Mouse (Mus musculus) embryonic facial prominence, embryonic 15.5 days (tissue): Measurements from ENCODE around the gene Mpz. TPM values are rescaled to one million over a fixed set of nuclear protein-coding genes. Genes with fewer than 3 reads are reported as not detected.

ENCODE experiments used
- ATAC-seq: fragments of 200-750 bp; cut with Nextera tagmentation; 2 replicates; pipeline ENCODE4 v1.8.0; 2017; ENCODE audit warnings: low read depth, moderate TSS enrichment; ENCODE audit not compliant: insufficient number of reproducible peaks, low FRiP score, low TSS enrichment
- H3K27ac ChIP-seq: fragments of 300-500 bp; sonication (generic); replicated peaks from 2 replicates; pipeline ENCODE4 v1.5.1; 2015; ENCODE audit warnings: mild to moderate bottlenecking, inconsistent platforms
- H3K27me3 ChIP-seq: fragments of 300-500 bp; sonication (generic); 2 replicates; pipeline ENCODE4 v1.6.1; 2015; ENCODE audit warnings: inconsistent platforms
- H3K36me3 ChIP-seq: fragments of 300-500 bp; sonication (generic); 2 replicates; pipeline ENCODE4 v1.6.1; 2015; ENCODE audit warnings: mild to moderate bottlenecking, inconsistent platforms
- H3K4me1 ChIP-seq: fragments of 300-500 bp; sonication (generic); 2 replicates; pipeline ENCODE4 v1.6.1; 2015; ENCODE audit warnings: inconsistent platforms
- H3K4me2 ChIP-seq: fragments of 300-500 bp; sonication (generic); replicated peaks from 2 replicates; pipeline ENCODE4 v1.6.1; 2015; ENCODE audit warnings: mild to moderate bottlenecking, inconsistent platforms
- H3K4me3 ChIP-seq: fragments of 300-500 bp; sonication (generic); replicated peaks from 2 replicates; pipeline ENCODE4 v1.5.1; 2015; ENCODE audit warnings: mild to moderate bottlenecking, inconsistent platforms
- H3K9ac ChIP-seq: fragments of 300-500 bp; sonication (generic); 2 replicates; pipeline ENCODE4 v1.6.1; 2015; ENCODE audit warnings: inconsistent platforms
- H3K9me3 ChIP-seq: fragments of 300-500 bp; sonication (generic); replicated peaks from 2 replicates; pipeline ENCODE4 v1.6.1; 2016; ENCODE audit warnings: inconsistent platforms
- WGBS: fragments of 180-500 bp; shearing (Covaris S2); methylation state at CpG from one replicate; pipeline ENCODE4 v1.1.7; 2015; 5-methylcytosine and 5-hydroxymethylcytosine counted together
- polyA plus RNA-seq: library from polyadenylated mRNA; unstranded; fragments of >200 nt; fragmentation: Nextera tagmentation; extraction: Ambion mirVana; gene quantifications from 2 replicates; pipeline ENCODE4 v1.2.1, GENCODE M21; 2015

Mpz gene
- polyA plus RNA-seq, 1 experiment from 2014 or later: 8.5 TPM

DNA sequence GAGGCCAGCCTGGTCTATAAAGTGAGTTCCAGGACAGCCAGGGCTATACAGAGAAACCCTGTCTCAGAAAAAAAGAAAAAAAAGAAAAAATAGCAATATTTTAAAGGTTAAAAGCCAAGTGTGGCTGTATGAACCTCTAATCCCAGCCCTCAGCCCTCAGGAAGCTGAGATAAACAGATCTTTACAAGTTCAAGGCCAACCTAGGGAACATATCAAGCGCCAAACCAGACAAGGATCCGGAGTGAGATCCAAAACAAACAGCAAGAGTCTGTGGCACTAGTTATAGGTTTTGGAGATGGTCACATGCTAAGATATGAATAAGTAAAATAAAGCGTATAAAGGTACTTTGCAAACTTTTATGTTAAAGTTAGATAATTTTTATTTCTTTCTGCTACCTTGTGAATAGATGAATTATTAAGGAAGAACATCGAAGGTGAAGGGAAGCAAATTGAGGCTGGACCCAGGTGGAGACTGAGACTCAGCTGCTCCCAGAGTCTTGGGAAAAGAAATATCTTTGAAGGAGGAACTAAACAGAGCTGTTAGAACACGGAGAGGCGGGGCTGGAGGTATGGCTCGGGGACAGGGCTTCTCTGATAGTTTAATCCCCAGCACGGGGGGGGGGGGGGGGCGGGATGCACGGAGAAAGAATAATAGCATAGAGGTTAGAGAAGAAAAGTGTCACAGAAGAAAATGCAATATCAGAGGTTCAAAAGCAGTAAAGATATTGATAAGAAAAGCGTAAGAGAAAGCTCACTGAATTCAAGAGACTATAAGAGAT, 53.1 kb downstream of the Mpz start:
- Histone ChIP-seq H3K9me3 (no peaks in the 10 kb centered on the region), H3K4me2 (no peak overlapping the region), H3K9ac (no peak overlapping the region), H3K36me3 (no peaks in the 10 kb centered on the region), H3K4me3 (no peak overlapping the region), H3K27me3 (0 out of 2 replicates have a peak, but pooled peaks cover 4% of the 10 kb centered on the region), H3K4me1 (no peaks in the 10 kb centered on the region), H3K27ac (no peak overlapping the region)
- WGBS: 46% methylated on average over 11 of the region's 11 CpGs
- no peak for ATAC-seq

GRCm38 (mm10) chr1:171204249-171204644, 53.7 kb downstream of the Mpz start:
- H3K27ac ChIP-seq: no peak overlapping the region
- no peak overlapping the region for H3K4me3 ChIP-seq
- H3K9ac ChIP-seq: no peak overlapping the region
- no peak for ATAC-seq
- H3K36me3 ChIP-seq: no peaks in the 10 kb centered on the region
- 39% methylated on average over 7 of the region's 7 CpGs for WGBS
- H3K9me3 ChIP-seq: no peaks in the 10 kb centered on the region
- no peak overlapping the region for H3K4me2 ChIP-seq
- H3K27me3 ChIP-seq: 0 out of 2 replicates have a peak, but pooled peaks cover 4% of the 10 kb centered on the region
- no peaks in the 10 kb centered on the region for H3K4me1 ChIP-seq

DNA sequence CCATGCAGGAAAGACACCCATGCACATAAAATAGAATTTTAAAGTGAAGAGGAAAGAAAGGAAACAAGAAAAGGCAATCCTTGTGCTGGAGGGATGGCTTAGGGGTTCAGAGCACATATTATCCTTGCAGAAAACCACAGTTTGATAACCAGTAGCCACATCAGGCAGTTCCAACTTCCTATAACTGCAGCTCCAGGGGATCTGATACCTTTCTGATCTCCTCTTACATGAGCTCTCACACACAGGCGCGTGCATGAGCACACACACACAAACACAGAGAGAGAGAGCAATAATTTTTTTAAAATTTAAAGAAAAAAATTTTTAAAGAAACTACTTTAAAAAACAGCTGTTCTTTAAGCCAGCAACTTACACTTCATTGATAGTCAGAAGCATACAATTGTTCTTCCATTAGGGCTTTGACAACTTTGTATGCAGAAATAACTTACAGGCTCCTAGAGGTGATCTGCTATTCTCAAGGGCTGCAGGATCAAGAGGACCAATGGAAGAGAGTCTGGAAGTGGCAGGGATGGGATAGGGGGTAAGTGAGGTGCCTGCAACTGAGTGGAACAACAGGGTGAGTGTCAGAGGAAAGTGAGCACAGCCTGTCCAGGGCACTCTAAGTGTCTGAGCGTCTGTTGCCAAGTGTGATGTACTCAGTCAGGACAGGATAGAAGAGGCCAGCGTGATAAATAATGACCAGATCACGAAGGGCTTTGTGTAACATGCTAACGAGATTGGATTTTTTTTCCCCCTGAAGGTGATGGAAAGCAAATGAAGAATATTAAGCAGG, 55.4 kb downstream of the Mpz start:
- Histone ChIP-seq H3K4me1 (no peaks in the 10 kb centered on the region), H3K9me3 (no peaks in the 10 kb centered on the region), H3K9ac (no peak overlapping the region), H3K36me3 (no peaks in the 10 kb centered on the region), H3K27me3 (no peaks in the 10 kb centered on the region), H3K27ac (no peak overlapping the region), H3K4me2 (no peak overlapping the region), H3K4me3 (no peak overlapping the region)
- no peak for ATAC-seq
- WGBS: 71% methylated on average over 6 of the region's 6 CpGs

DNA sequence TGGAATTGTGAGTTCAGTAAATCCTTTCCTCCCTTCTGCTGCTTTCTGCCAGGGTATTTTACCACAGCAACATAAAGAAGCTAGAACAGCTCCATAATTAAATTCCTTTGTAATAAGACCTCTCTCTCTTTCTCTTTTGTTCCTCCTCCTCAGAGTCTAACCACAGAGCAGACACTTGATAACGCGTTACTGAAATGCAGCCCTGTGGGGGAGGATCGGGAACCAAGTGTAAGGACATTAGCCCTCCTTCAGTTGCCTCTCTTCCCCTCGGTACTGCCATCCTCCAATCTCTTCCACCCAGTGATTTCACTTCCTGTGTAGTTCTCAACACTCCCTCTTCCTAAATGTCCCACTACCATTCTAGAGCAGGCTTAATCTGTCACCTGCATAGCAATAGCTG, 58.9 kb downstream of the Mpz start:
- ATAC-seq: no peak
- no peak overlapping the region for H3K9ac ChIP-seq

More for the DNA sequence above, 58.9 kb downstream of the Mpz start:
- Histone ChIP-seq H3K4me1 (no peaks in the 10 kb centered on the region), H3K36me3 (no peaks in the 10 kb centered on the region), H3K4me2 (no peak overlapping the region), H3K4me3 (no peak overlapping the region), H3K9me3 (no peaks in the 10 kb centered on the region), H3K27me3 (no peaks in the 10 kb centered on the region), H3K27ac (no peak overlapping the region)
- WGBS: 11% methylated on average over 4 of the region's 4 CpGs

Other genes starting within 250 kb of the Mpz start
- 0.12 TPM in 1 of 2 replicates, not detected in the other for gene Fcrlb, start 237.8 kb upstream of the Mpz start, polyA plus RNA-seq
- not detected in 2 replicates for gene Fcrla, start 223.1 kb upstream of the Mpz start, polyA plus RNA-seq
- 4.3 and 4.5 TPM in 2 replicates for gene Fcgr2b, start 174.2 kb upstream of the Mpz start, polyA plus RNA-seq
- gene Fcgr4, start 131.8 kb upstream of the Mpz start, polyA plus RNA-seq: 0.53 and 1.8 TPM in 2 replicates
- 25.6 and 26.1 TPM in 2 replicates for gene Fcgr3, start 85.8 kb upstream of the Mpz start, polyA plus RNA-seq
- gene Cfap126, start 36.8 kb upstream of the Mpz start, polyA plus RNA-seq: 14.2 and 28.6 TPM in 2 replicates
- gene Sdhc, start 108 bp upstream of the Mpz start, polyA plus RNA-seq: 261 and 274 TPM in 2 replicates
- 35.8 and 38.1 TPM in 2 replicates for gene Pcp4l1, start 45.6 kb downstream of the Mpz start, polyA plus RNA-seq
- gene Nr1i3, start 63.3 kb downstream of the Mpz start, polyA plus RNA-seq: 0.24 and 0.42 TPM in 2 replicates
- gene Tomm40l, start 71.8 kb downstream of the Mpz start, polyA plus RNA-seq: 29.5 and 30.0 TPM in 2 replicates
- 1.3 and 1.9 TPM in 2 replicates for gene Apoa2, start 74.3 kb downstream of the Mpz start, polyA plus RNA-seq
- 92.7 and 101 TPM in 2 replicates for gene Fcer1g, start 83.7 kb downstream of the Mpz start, polyA plus RNA-seq
- 26.0 and 26.6 TPM in 2 replicates for gene Adamts4, start 99.7 kb downstream of the Mpz start, polyA plus RNA-seq
- 217 and 248 TPM in 2 replicates for gene Ndufs2, start 100.7 kb downstream of the Mpz start, polyA plus RNA-seq
- gene B4galt3, start 119.6 kb downstream of the Mpz start, polyA plus RNA-seq: 75.5 and 86.7 TPM in 2 replicates
- 56.9 and 58.2 TPM in 2 replicates for gene Ppox, start 130.5 kb downstream of the Mpz start, polyA plus RNA-seq
- 85.1 and 91.1 TPM in 2 replicates for gene Usp21, start 137.3 kb downstream of the Mpz start, polyA plus RNA-seq
- gene Ufc1, start 144.3 kb downstream of the Mpz start, polyA plus RNA-seq: 107 and 112 TPM in 2 replicates
- 53.2 and 55.1 TPM in 2 replicates for gene Dedd, start 178.4 kb downstream of the Mpz start, polyA plus RNA-seq
- 41.7 and 44.7 TPM in 2 replicates for gene Nit1, start 194.9 kb downstream of the Mpz start, polyA plus RNA-seq
- 95.9 and 105 TPM in 2 replicates for gene Pfdn2, start 195.0 kb downstream of the Mpz start, polyA plus RNA-seq
- gene Klhdc9, start 210.1 kb downstream of the Mpz start, polyA plus RNA-seq: 4.5 and 9.1 TPM in 2 replicates
- 39.0 and 43.7 TPM in 2 replicates for gene Nectin4, start 219.4 kb downstream of the Mpz start, polyA plus RNA-seq
- 2.6 and 3.1 TPM in 2 replicates for gene Arhgap30, start 238.2 kb downstream of the Mpz start, polyA plus RNA-seq